Mouse (Mus musculus): ENCODE measurements at regions not wholly inside any gene's neighbourhood (a gene's known extent, or its start where the extent isn't known, plus 50 kb on each side); places are given as distances from the start of the nearest gene placed in this dataset.

DNA sequence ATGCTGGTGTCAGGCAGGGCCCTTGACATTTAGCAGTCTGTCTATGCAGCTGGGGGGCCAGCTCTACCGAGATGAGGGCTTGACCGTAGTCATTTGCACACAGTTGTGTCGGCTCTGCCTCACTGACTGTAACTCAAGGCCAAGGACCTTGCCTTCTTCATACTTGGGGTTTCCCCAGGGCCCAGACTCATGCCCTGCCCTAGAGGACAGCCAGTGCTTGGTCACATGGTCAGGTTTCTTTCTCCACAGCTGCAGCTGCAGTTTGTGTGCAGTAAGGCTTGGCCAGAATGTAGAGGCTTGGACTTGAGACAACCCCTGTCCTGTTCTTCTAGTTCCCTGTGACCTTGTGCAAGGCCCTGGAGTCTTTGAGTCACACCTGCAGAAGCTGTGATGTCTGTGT is 68.7 kb upstream of the Id2 start:
- TF ChIP-seq CTCF (IDR thresholded peaks at IDR 0.05; ENCODE audit: low read depth), result no peak
- TF ChIP-seq EP300 (optimal IDR thresholded peaks at IDR 0.05), result no peak

All from stomach, postnatal 0 days (tissue).